Mouse (Mus musculus): Measurements from ENCODE around the gene Nrip1. TPM values are rescaled to one million over a fixed set of nuclear protein-coding genes. Genes with fewer than 3 reads are reported as not detected.
A peak's percentile ranks its signal among the peaks of the same experiment; 100 is the strongest.

Gene Nrip1
- total RNA-seq, 2 experiments from 2014 or later = 26.8 to 27.4 TPM

- intact Hi-C loops (cut with DNase I) = loop anchor here (1.0 to 10.0 kb wide), 4 partner anchors 27 to 529 kb away; partner anchors contain the start of genes Hspa13 and Nrip1
Observed at GRCm38 (mm10) chr16:76293765-76294463, 79.7 kb downstream of the Nrip1 start.

GRCm38 (mm10) chr16:76293176-76293575, 80.5 kb downstream of the Nrip1 start:
- peak in 1 of 2 experiments; percentile 15 for DNase-seq

More at GRCm38 (mm10) chr16:76293765-76294463, 79.7 kb downstream of the Nrip1 start:
- peak; percentile 75 to 84 for DNase-seq

GRCm38 (mm10) chr16:76292656-76293055, 81.0 kb downstream of the Nrip1 start:
- intact Hi-C loops (cut with DNase I) = loop anchor here (1.0 to 10.0 kb wide), 4 partner anchors 29 to 528 kb away; partner anchors contain the start of genes Hspa13 and Nrip1

More at GRCm38 (mm10) chr16:76293176-76293575, 80.5 kb downstream of the Nrip1 start:
- intact Hi-C loops (cut with DNase I) = loop anchor here (1.0 to 10.0 kb wide), 4 partner anchors 28 to 528 kb away; partner anchors contain the start of genes Hspa13 and Nrip1

GRCm38 (mm10) chr16:76291366-76291765, 82.3 kb downstream of the Nrip1 start:
- intact Hi-C loops (cut with DNase I) = loop anchor here (5.0 to 10.0 kb wide), 3 partner anchors 81 to 527 kb away; partner anchors contain the start of genes Hspa13 and Nrip1
- DNase-seq = no peak

More at GRCm38 (mm10) chr16:76292656-76293055, 81.0 kb downstream of the Nrip1 start:
- no peak for DNase-seq

- intact Hi-C loops (cut with DNase I) = no loop called here
- no peak for DNase-seq
Observed at GRCm38 (mm10) chr16:76289495-76289894, 84.1 kb downstream of the Nrip1 start.

- intact Hi-C loops (cut with DNase I) = no loop called here
- no peak for DNase-seq
Observed at GRCm38 (mm10) chr16:76283796-76284195, 89.8 kb downstream of the Nrip1 start.

- intact Hi-C loops (cut with DNase I) = no loop called here
- no peak for DNase-seq
Observed at GRCm38 (mm10) chr16:76281850-76282249, 91.8 kb downstream of the Nrip1 start.

GRCm38 (mm10) chr16:76280365-76280764, 93.3 kb downstream of the Nrip1 start:
- DNase-seq = no peak
- intact Hi-C loops (cut with DNase I) = no loop called here

- intact Hi-C loops (cut with DNase I) = no loop called here
- no peak for DNase-seq
Observed at GRCm38 (mm10) chr16:76276271-76276670, 97.4 kb downstream of the Nrip1 start.

- DNase-seq = no peak
Observed at GRCm38 (mm10) chr16:76275584-76275983, 98.0 kb downstream of the Nrip1 start.

GRCm38 (mm10) chr16:76275166-76275565, 98.5 kb downstream of the Nrip1 start:
- DNase-seq = no peak
- intact Hi-C loops (cut with DNase I) = no loop called here

More at GRCm38 (mm10) chr16:76275584-76275983, 98.0 kb downstream of the Nrip1 start:
- intact Hi-C loops (cut with DNase I) = no loop called here

- no peak for DNase-seq
- intact Hi-C loops (cut with DNase I) = no loop called here
Observed at GRCm38 (mm10) chr16:76266635-76267268, 106.9 kb downstream of the Nrip1 start.

- DNase-seq = no peak
- intact Hi-C loops (cut with DNase I) = no loop called here
Observed at GRCm38 (mm10) chr16:76265874-76266273, 107.8 kb downstream of the Nrip1 start.

- intact Hi-C loops (cut with DNase I) = no loop called here
- DNase-seq = no peak
Observed at GRCm38 (mm10) chr16:76265301-76265700, 108.3 kb downstream of the Nrip1 start.

GRCm38 (mm10) chr16:76263393-76263792, 110.2 kb downstream of the Nrip1 start:
- no peak for DNase-seq
- intact Hi-C loops (cut with DNase I) = no loop called here

- intact Hi-C loops (cut with DNase I) = no loop called here
- peak; percentile 7 to 11 for DNase-seq
Observed at GRCm38 (mm10) chr16:76260296-76260695, 113.3 kb downstream of the Nrip1 start.

GRCm38 (mm10) chr16:76251826-76252225, 121.8 kb downstream of the Nrip1 start:
- intact Hi-C loops (cut with DNase I) = no loop called here
- DNase-seq = no peak

GRCm38 (mm10) chr16:76249345-76250091, 124.1 kb downstream of the Nrip1 start:
- intact Hi-C loops (cut with DNase I) = no loop called here
- DNase-seq = no peak

- intact Hi-C loops (cut with DNase I) = no loop called here
- no peak for DNase-seq
Observed at GRCm38 (mm10) chr16:76242850-76243249, 130.8 kb downstream of the Nrip1 start.

GRCm38 (mm10) chr16:76241266-76241665, 132.4 kb downstream of the Nrip1 start:
- intact Hi-C loops (cut with DNase I) = no loop called here
- no peak for DNase-seq

- DNase-seq = no peak
- intact Hi-C loops (cut with DNase I) = no loop called here
Observed at GRCm38 (mm10) chr16:76239353-76239752, 134.3 kb downstream of the Nrip1 start.
